In genomic region chr4:82164058-82164457, GRCm38 (mm10) we compare ENCODE assay signal across 12 mouse cellular contexts.
A peak's percentile ranks its signal among the peaks of the same experiment; 100 is the strongest.
DNase-seq lines count a peak whose midpoint lies in the region; ATAC-seq and TF ChIP-seq lines count a peak whose summit lies in the region.
"Had no signal": no experiment of that assay in that cellular context is flagged by ENCODE, and none has a peak within 500 bp of the region (broad histone marks: within the 10 kb centered on the region; RNA-seq: fewer than 3 reads in every experiment).

No protein-coding gene starts in this region.

- H3K9me3 ChIP-seq in lung, embryonic 16.5 days (ENCODE audit: control insufficient read depth, low read length): no peaks in the 10 kb centered on the region
- H3K9me3 ChIP-seq in forebrain, embryonic 10.5 days: no peaks in the 10 kb centered on the region
- H3K9me3 ChIP-seq: liver, embryonic 12.5 days had no signal

- H3K36me3 ChIP-seq in lung, embryonic 16.5 days (ENCODE audit: control insufficient read depth, insufficient read depth, low read length): no peaks in the 10 kb centered on the region
- no peaks in the 10 kb centered on the region for H3K36me3 ChIP-seq in forebrain, embryonic 10.5 days (replicated peaks)
- H3K36me3 ChIP-seq: G1E; liver, embryonic 12.5 days had no signal

- TF ChIP-seq POLR2A in lung, adult 2 months (IDR thresholded peaks at IDR 0.05; ENCODE audit: borderline replicate concordance, extremely low read depth, low read depth, low read length): no peak
- no peak for TF ChIP-seq POLR2A in embryonic fibroblast, embryonic 13.5 days (IDR thresholded peaks at IDR 0.05; ENCODE audit: low read depth, low read length)

- no peak overlapping the region for H3K27ac ChIP-seq in lung, embryonic 16.5 days (ENCODE audit: low read length)
- peak overlapping the region; percentile 23; the same call in 1 of the 2 replicates for H3K27ac ChIP-seq in embryonic fibroblast, embryonic 13.5 days (ENCODE audit: insufficient read depth, low read length)
- no peak overlapping the region for H3K27ac ChIP-seq in forebrain, embryonic 10.5 days
- H3K27ac ChIP-seq: liver, embryonic 12.5 days had no signal

- H3K4me2 ChIP-seq in lung, embryonic 16.5 days (ENCODE audit: low read depth, low read length): no peak overlapping the region
- H3K4me2 ChIP-seq: liver, embryonic 12.5 days had no signal

- H3K4me1 ChIP-seq in lung, embryonic 16.5 days (replicated peaks; ENCODE audit: control insufficient read depth, insufficient read depth, low read length): peaks cover 12% of the 10 kb centered on the region
- no peaks in the 10 kb centered on the region for H3K4me1 ChIP-seq in lung, adult 2 months (ENCODE audit: control insufficient read depth, insufficient read depth, low read length)
- peaks cover 21% of the 10 kb centered on the region for H3K4me1 ChIP-seq in embryonic fibroblast, embryonic 13.5 days (ENCODE audit: control insufficient read depth, insufficient read depth, low read length)
- H3K4me1 ChIP-seq in forebrain, embryonic 10.5 days: 0 out of 2 replicates have a peak, but pooled peaks cover 6% of the 10 kb centered on the region
- H3K4me1 ChIP-seq: liver, embryonic 12.5 days had no signal

- peak; percentile 11 for DNase-seq in gastrocnemius, adult 18-20 months (ENCODE audit: low spot score)
- no peak for DNase-seq in gastrocnemius, postnatal 10 days
- DNase-seq in lung, adult 2 months: no peak
- DNase-seq in lung, postnatal 10 days: peak; percentile 18
- no peak for DNase-seq in spleen, postnatal 36 days (ENCODE audit: low spot score in 2 of 2)
- no peak for DNase-seq in forebrain, embryonic 10.5 days (ENCODE audit: extremely low spot score, low spot score)
- DNase-seq: B cell, adult 2 months; cerebellum, adult 2 months had no signal

- no peak overlapping the region for H3K4me3 ChIP-seq in lung, embryonic 16.5 days (ENCODE audit: low read length)
- no peak overlapping the region for H3K4me3 ChIP-seq in lung, adult 2 months (replicated peaks; ENCODE audit: extremely low read depth, low read depth, low read length)
- no peak overlapping the region for H3K4me3 ChIP-seq in embryonic fibroblast, embryonic 13.5 days (ENCODE audit: insufficient read depth, low read length)
- no peak overlapping the region for H3K4me3 ChIP-seq in forebrain, embryonic 10.5 days
- H3K4me3 ChIP-seq: liver, embryonic 12.5 days had no signal

- H3K9ac ChIP-seq in lung, embryonic 16.5 days (ENCODE audit: low read length): no peak overlapping the region
- H3K9ac ChIP-seq: liver, embryonic 12.5 days had no signal

- no peaks in the 10 kb centered on the region for H3K27me3 ChIP-seq in lung, embryonic 16.5 days (ENCODE audit: control insufficient read depth, insufficient read depth, low read depth, low read length)
- no peaks in the 10 kb centered on the region for H3K27me3 ChIP-seq in forebrain, embryonic 10.5 days (ENCODE audit: poor library complexity, severe bottlenecking)
- H3K27me3 ChIP-seq: liver, embryonic 12.5 days had no signal

- 31% methylated on average over 1 of the region's 1 CpGs for WGBS in lung, embryonic 16.5 days
- 55% methylated on average over 1 of the region's 1 CpGs for WGBS in lung, adult 2 months
- WGBS in forebrain, embryonic 10.5 days: 73% methylated on average over 1 of the region's 1 CpGs

- peak; percentile 68; the same call in 1 of the 2 replicates for ATAC-seq in lung, embryonic 16.5 days (ENCODE audit: low read depth)
- ATAC-seq: liver, embryonic 12.5 days had no signal

- no peak for TF ChIP-seq CTCF in lung, adult 2 months (IDR thresholded peaks at IDR 0.05; ENCODE audit: insufficient read depth, low read length)
- TF ChIP-seq CTCF in embryonic fibroblast, embryonic 13.5 days (IDR thresholded peaks at IDR 0.05; ENCODE audit: borderline replicate concordance, insufficient read depth, low read length): no peak

Comparison
In these comparisons a context has a peak if more than half of its experiments do, and no peak if none do; other contexts are left out.
1. DNase-seq: peak in gastrocnemius, adult 18-20 months (single experiment) and lung, postnatal 10 days (single experiment); none in gastrocnemius, postnatal 10 days (single experiment), lung, adult 2 months (single experiment), spleen, postnatal 36 days (0 of 2) and forebrain, embryonic 10.5 days (single experiment).